Mouse (Mus musculus) embryonic facial prominence, embryonic 13.5 days (tissue): ENCODE measurements around the gene Ppp2r3d. TPM values are rescaled to one million over a fixed set of nuclear protein-coding genes. Genes with fewer than 3 reads are reported as not detected.

ENCODE experiments used
- polyA plus RNA-seq: library from polyadenylated mRNA; unstranded; fragments of >200 nt; fragmentation: Nextera tagmentation; extraction: Ambion mirVana; gene quantifications from 2 replicates; pipeline ENCODE4 v1.2.1, GENCODE M21; 2015

Ppp2r3d gene
- polyA plus RNA-seq, 1 experiment from 2014 or later: 120 TPM

Other genes starting within 250 kb of the Ppp2r3d start
- 6.3 and 8.4 TPM in 2 replicates for gene 2010315B03Rik, start 164.2 kb downstream of the Ppp2r3d start, polyA plus RNA-seq
- not detected in 2 replicates for gene Gm21836, start 16.9 kb upstream of the Ppp2r3d start, polyA plus RNA-seq